Mouse (Mus musculus): ENCODE measurements around the gene Gm5244. TPM values are rescaled to one million over a fixed set of nuclear protein-coding genes. Genes with fewer than 3 reads are reported as not detected.

Gm5244 gene
- polyA plus RNA-seq, 1 experiment from 2014 or later: not detected

Other genes with a start within 250 kb of the Gm5244 start
- 12.6 and 15.3 TPM in 2 replicates for gene Gm4952, start 246.7 kb upstream of the Gm5244 start, polyA plus RNA-seq (2015; fragmentation: Nextera tagmentation; extraction: Ambion mirVana)
- 0.43 and 0.54 TPM in 2 replicates for gene Glyat, start 213.4 kb upstream of the Gm5244 start, polyA plus RNA-seq (2015; fragmentation: Nextera tagmentation; extraction: Ambion mirVana)
- not detected in 2 replicates for gene Olfr1442, start 176.2 kb upstream of the Gm5244 start, polyA plus RNA-seq (2015; fragmentation: Nextera tagmentation; extraction: Ambion mirVana)
- gene Olfr1443, start 168.6 kb upstream of the Gm5244 start, polyA plus RNA-seq (2015; fragmentation: Nextera tagmentation; extraction: Ambion mirVana): not detected in 2 replicates
- 7.9 and 9.0 TPM in 2 replicates for gene Keg1, start 150.9 kb upstream of the Gm5244 start, polyA plus RNA-seq (2015; fragmentation: Nextera tagmentation; extraction: Ambion mirVana)
- 0.43 and 0.53 TPM in 2 replicates for gene Cntf, start 81.0 kb upstream of the Gm5244 start, polyA plus RNA-seq (2015; fragmentation: Nextera tagmentation; extraction: Ambion mirVana)
- gene Zfp91, start 50.6 kb upstream of the Gm5244 start, polyA plus RNA-seq (2015; fragmentation: Nextera tagmentation; extraction: Ambion mirVana): 7.2 and 7.3 TPM in 2 replicates
- gene Lpxn, start 50.5 kb upstream of the Gm5244 start, polyA plus RNA-seq (2015; fragmentation: Nextera tagmentation; extraction: Ambion mirVana): 2.1 and 2.4 TPM in 2 replicates
- not detected in 2 replicates for gene Olfr1444, start 10.6 kb downstream of the Gm5244 start, polyA plus RNA-seq (2015; fragmentation: Nextera tagmentation; extraction: Ambion mirVana)
- not detected in 2 replicates for gene Olfr1445, start 37.2 kb downstream of the Gm5244 start, polyA plus RNA-seq (2015; fragmentation: Nextera tagmentation; extraction: Ambion mirVana)
- not detected in 2 replicates for gene Olfr1446, start 46.8 kb downstream of the Gm5244 start, polyA plus RNA-seq (2015; fragmentation: Nextera tagmentation; extraction: Ambion mirVana)
- gene Olfr1447, start 57.1 kb downstream of the Gm5244 start, polyA plus RNA-seq (2015; fragmentation: Nextera tagmentation; extraction: Ambion mirVana): not detected in 2 replicates
- not detected in 2 replicates for gene Olfr1448, start 77.7 kb downstream of the Gm5244 start, polyA plus RNA-seq (2015; fragmentation: Nextera tagmentation; extraction: Ambion mirVana)
- gene Olfr1449, start 84.2 kb downstream of the Gm5244 start, polyA plus RNA-seq (2015; fragmentation: Nextera tagmentation; extraction: Ambion mirVana): not detected in 2 replicates
- not detected in 2 replicates for gene Olfr1450, start 103.6 kb downstream of the Gm5244 start, polyA plus RNA-seq (2015; fragmentation: Nextera tagmentation; extraction: Ambion mirVana)
- gene Olfr1451, start 148.3 kb downstream of the Gm5244 start, polyA plus RNA-seq (2015; fragmentation: Nextera tagmentation; extraction: Ambion mirVana): not detected in 2 replicates
- gene Olfr1453, start 181.6 kb downstream of the Gm5244 start, polyA plus RNA-seq (2015; fragmentation: Nextera tagmentation; extraction: Ambion mirVana): not detected in 2 replicates
- not detected in 2 replicates for gene Olfr1454, start 213.9 kb downstream of the Gm5244 start, polyA plus RNA-seq (2015; fragmentation: Nextera tagmentation; extraction: Ambion mirVana)